Comparison of ENCODE assay signal across 13 mouse cellular contexts in genomic region chrX:74836842-74837522, GRCm38 (mm10). TPM values are rescaled to one million over a fixed set of nuclear protein-coding genes. Genes with fewer than 3 reads are reported as not detected.
DNase-seq lines count a peak whose midpoint lies in the region; ATAC-seq lines count a peak whose summit lies in the region.
"Not testable (repeated sequence)": the region's sequence is repeated elsewhere in the genome, so short reads cannot be mapped to it uniquely, and the experiment has no call there.
"Had no signal": no experiment of that assay in that cellular context is flagged by ENCODE, and none has a peak within 500 bp of the region (broad histone marks: within the 10 kb centered on the region; RNA-seq: fewer than 3 reads in every experiment).

Gene Gm5936, plus strand, starts transcription at chrX:74837196.

- H3K27ac ChIP-seq in hindbrain, embryonic 16.5 days (ENCODE audit: low read depth, low read length) = not testable (repeated sequence)

- H3K9ac ChIP-seq in hindbrain, embryonic 16.5 days (ENCODE audit: low read depth, low read length) = not testable (repeated sequence)

- WGBS in hindbrain, embryonic 16.5 days = 64% methylated on average over 1 of the region's 5 CpGs

- not testable (repeated sequence) for H3K9me3 ChIP-seq in hindbrain, embryonic 16.5 days (ENCODE audit: control insufficient read depth, low read length)

- H3K4me2 ChIP-seq in hindbrain, embryonic 16.5 days (ENCODE audit: low read length) = not testable (repeated sequence)

- intact Hi-C loops in left cerebral cortex, postnatal 36 days (cut with DNase I) = not testable (repeated sequence)

- not testable (repeated sequence) for H3K36me3 ChIP-seq in hindbrain, embryonic 16.5 days (ENCODE audit: control insufficient read depth, insufficient read depth, low read length)

- H3K4me1 ChIP-seq in hindbrain, embryonic 16.5 days (ENCODE audit: control insufficient read depth, insufficient read depth, low read depth, low read length) = not testable (repeated sequence)

- peak; percentile 91 for ATAC-seq in hindbrain, embryonic 16.5 days
- ATAC-seq in megakaryocyte progenitor cell, adult 5-6 weeks (replicated peaks; ENCODE audit: poor library complexity) = peak; percentile 46; the same call in 1 of the 2 replicates

- not testable (repeated sequence) for H3K4me3 ChIP-seq in hindbrain, embryonic 16.5 days (ENCODE audit: low read length)

- peak; percentile 7 for DNase-seq in R1 (ENCODE audit: low read depth, low spot score)
- DNase-seq in embryo, embryonic 10 days (ENCODE audit: low spot score) = peak; percentile 5
- DNase-seq in frontal cortex, postnatal 36 days (ENCODE audit: low spot score in 2 of 2) = peak; percentile 21 to 62
- peak; percentile 64 for DNase-seq in layer of hippocampus, adult 11-12 months (ENCODE audit: low spot score)
- peak; percentile 8 to 52 for DNase-seq in left cerebral cortex, postnatal 36 days (ENCODE audit: low spot score in 2 of 2)
- peak; percentile 13 to 66 for DNase-seq in right cerebral cortex, adult 2 months (ENCODE audit: low spot score in 2 of 2)

- H3K27me3 ChIP-seq in hindbrain, embryonic 16.5 days (replicated peaks; ENCODE audit: control insufficient read depth, insufficient read depth, low read length) = not testable (repeated sequence)

RNA-seq across cellular contexts. Expression of gene Gm5936, which starts in this region (rescaled TPM):
- 0.14 and 0.15 TPM in 2 replicates for polyA plus RNA-seq in hindbrain, embryonic 16.5 days (2015; fragmentation: Nextera tagmentation; extraction: Ambion mirVana)
- under 1 TPM in 1 of 2 experiments, not detected in 1; 0.14 TPM for total RNA-seq in left cerebral cortex, postnatal 36 days (2021)
- total RNA-seq in megakaryocyte progenitor cell, adult 5-6 weeks (2015) = not detected in 2 replicates
- not detected in 2 replicates for total RNA-seq in megakaryocyte progenitor cell, adult 5-6 weeks (2017)
- total RNA-seq: gastrocnemius, postnatal 25 days; neutrophil, adult 5-6 weeks had no signal
- polyA plus RNA-seq: heart, embryonic 15.5 days; liver, embryonic 13.5 days; stomach, embryonic 14.5 days had no signal

Comparison
In these comparisons a context has a peak if more than half of its experiments do, and no peak if none do; other contexts are left out.
1. Peak in ATAC-seq in hindbrain, embryonic 16.5 days; RNA of the gene not detected or under 1 TPM.
2. Peak in DNase-seq in left cerebral cortex, postnatal 36 days; RNA of the gene not detected or under 1 TPM.
3. Peak in ATAC-seq in megakaryocyte progenitor cell, adult 5-6 weeks; RNA of the gene not detected or under 1 TPM.
4. DNase-seq: peak in every context shown above with its lines; median percentile 64 in layer of hippocampus, adult 11-12 months; 42 in frontal cortex, postnatal 36 days; 40 in right cerebral cortex, adult 2 months; 30 in left cerebral cortex, postnatal 36 days; 7 in R1; 5 in embryo, embryonic 10 days.